Mouse (Mus musculus) limb, embryonic 13.5 days (tissue): ENCODE data around the gene Fam43b. TPM values are rescaled to one million over a fixed set of nuclear protein-coding genes. Genes with fewer than 3 reads are reported as not detected.
A peak's percentile ranks its signal among the peaks of the same experiment; 100 is the strongest.

ENCODE experiments used
- ATAC-seq: fragments of 200-750 bp; cut with Nextera tagmentation; 2 replicates; pipeline ENCODE4 v1.8.0; 2017; ENCODE audit warnings: low read depth, moderate number of reproducible peaks, moderate TSS enrichment; ENCODE audit not compliant: low FRiP score
- H3K27ac ChIP-seq: fragments of 300-500 bp; sonication (generic); 2 replicates; pipeline ENCODE4 v1.5.1; 2015; ENCODE audit warnings: inconsistent platforms, mild to moderate bottlenecking, moderate library complexity
- H3K27me3 ChIP-seq: fragments of 300-500 bp; sonication (generic); 2 replicates; pipeline ENCODE4 v1.6.1; 2015; ENCODE audit warnings: mild to moderate bottlenecking, inconsistent platforms
- H3K36me3 ChIP-seq: fragments of 300-500 bp; sonication (generic); 2 replicates; pipeline ENCODE4 v1.6.1; 2015; ENCODE audit warnings: inconsistent platforms, mild to moderate bottlenecking, moderate library complexity
- H3K4me1 ChIP-seq: fragments of 300-500 bp; sonication (generic); 2 replicates; pipeline ENCODE4 v1.6.1; 2015; ENCODE audit warnings: inconsistent platforms
- H3K4me2 ChIP-seq: fragments of 300-500 bp; sonication (generic); replicated peaks from 2 replicates; pipeline ENCODE4 v1.6.1; 2015; ENCODE audit warnings: inconsistent platforms, mild to moderate bottlenecking, moderate library complexity
- H3K4me3 ChIP-seq: fragments of 300-500 bp; sonication (generic); 2 replicates; pipeline ENCODE4 v1.5.1; 2015; ENCODE audit warnings: moderate library complexity, mild to moderate bottlenecking, inconsistent platforms
- H3K9ac ChIP-seq: fragments of 300-500 bp; sonication (generic); 2 replicates; pipeline ENCODE4 v1.6.1; 2015; ENCODE audit warnings: mild to moderate bottlenecking, inconsistent platforms
- H3K9me3 ChIP-seq: fragments of 300-500 bp; sonication (generic); 2 replicates; pipeline ENCODE4 v1.6.1; 2016; ENCODE audit warnings: inconsistent platforms
- WGBS: fragments of 180-500 bp; shearing (Covaris S2); methylation state at CpG from one replicate; pipeline ENCODE4 v1.1.7; 2015; 5-methylcytosine and 5-hydroxymethylcytosine counted together
- polyA plus RNA-seq: library from polyadenylated mRNA; unstranded; fragments of >200 nt; fragmentation: Nextera tagmentation; extraction: Ambion mirVana; gene quantifications from 2 replicates; pipeline ENCODE4 v1.2.1, GENCODE M21; 2015

Gene Fam43b
- polyA plus RNA-seq, 1 experiment from 2014 or later = not detected

- H3K4me3 ChIP-seq = no peak overlapping the region
- no peaks in the 10 kb centered on the region for H3K4me1 ChIP-seq
- no peak overlapping the region for H3K4me2 ChIP-seq
- no peaks in the 10 kb centered on the region for H3K9me3 ChIP-seq
- H3K27ac ChIP-seq = no peak overlapping the region
- WGBS = 64% methylated on average over 5 of the region's 5 CpGs
- no peak for ATAC-seq
- no peaks in the 10 kb centered on the region for H3K36me3 ChIP-seq
- no peak overlapping the region for H3K9ac ChIP-seq
- H3K27me3 ChIP-seq = peaks cover 77% of the 10 kb centered on the region
Observed at GRCm38 (mm10) chr4:138416414-138416813, 20.1 kb upstream of the Fam43b start.

GRCm38 (mm10) chr4:138415991-138416390 is 19.7 kb upstream of the Fam43b start:
- Histone ChIP-seq H3K27ac (no peak overlapping the region), H3K4me3 (no peak overlapping the region), H3K9me3 (no peaks in the 10 kb centered on the region), H3K4me1 (no peaks in the 10 kb centered on the region), H3K36me3 (no peaks in the 10 kb centered on the region), H3K9ac (no peak overlapping the region), H3K27me3 (peaks cover 77% of the 10 kb centered on the region), H3K4me2 (no peak overlapping the region)
- WGBS = 76% methylated on average over 3 of the region's 3 CpGs
- no peak for ATAC-seq

GRCm38 (mm10) chr4:138414725-138415124 is 18.4 kb upstream of the Fam43b start:
- Histone ChIP-seq H3K9ac (no peak overlapping the region), H3K27ac (no peak overlapping the region)

GRCm38 (mm10) chr4:138411504-138412121 is 15.3 kb upstream of the Fam43b start:
- Histone ChIP-seq H3K4me2 (no peak overlapping the region), H3K27me3 (peaks cover 71% of the 10 kb centered on the region), H3K9ac (no peak overlapping the region), H3K9me3 (no peaks in the 10 kb centered on the region), H3K4me1 (no peaks in the 10 kb centered on the region), H3K4me3 (no peak overlapping the region), H3K27ac (no peak overlapping the region), H3K36me3 (no peaks in the 10 kb centered on the region)
- no peak for ATAC-seq
- 53% methylated on average over 7 of the region's 7 CpGs for WGBS

More at GRCm38 (mm10) chr4:138414725-138415124, 18.4 kb upstream of the Fam43b start:
- no peak for ATAC-seq
- H3K27me3 ChIP-seq = peaks cover 75% of the 10 kb centered on the region
- no peak overlapping the region for H3K4me3 ChIP-seq
- no peak overlapping the region for H3K4me2 ChIP-seq
- H3K36me3 ChIP-seq = no peaks in the 10 kb centered on the region
- H3K4me1 ChIP-seq = no peaks in the 10 kb centered on the region
- no peaks in the 10 kb centered on the region for H3K9me3 ChIP-seq
- WGBS = 16% methylated on average over 6 of the region's 6 CpGs

DNA sequence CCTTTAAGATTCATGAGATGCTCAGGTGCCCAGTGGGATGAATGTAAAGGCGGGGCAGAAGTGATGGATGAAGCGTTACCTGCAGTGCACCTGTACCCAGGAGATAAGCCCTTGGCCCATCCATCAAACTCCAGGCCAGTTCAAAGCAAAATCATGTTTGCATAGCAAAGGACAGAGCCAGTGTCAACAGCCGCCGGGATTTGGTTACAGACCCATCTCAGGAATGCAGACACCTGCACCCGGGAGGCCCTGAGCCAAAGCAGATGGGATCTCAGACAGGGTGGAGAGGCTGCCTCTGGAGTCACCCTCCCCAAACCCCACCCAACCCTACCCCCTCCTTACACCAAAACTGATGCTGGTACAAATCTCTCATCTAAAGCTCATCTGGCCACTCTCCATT is 14.7 kb upstream of the Fam43b start:
- ATAC-seq = no peak
- H3K27me3 ChIP-seq = peaks cover 65% of the 10 kb centered on the region
- H3K27ac ChIP-seq = no peak overlapping the region
- no peaks in the 10 kb centered on the region for H3K9me3 ChIP-seq
- no peak overlapping the region for H3K4me3 ChIP-seq
- no peaks in the 10 kb centered on the region for H3K36me3 ChIP-seq
- no peak overlapping the region for H3K9ac ChIP-seq
- 7% methylated on average over 5 of the region's 5 CpGs for WGBS
- H3K4me2 ChIP-seq = no peak overlapping the region
- no peaks in the 10 kb centered on the region for H3K4me1 ChIP-seq

DNA sequence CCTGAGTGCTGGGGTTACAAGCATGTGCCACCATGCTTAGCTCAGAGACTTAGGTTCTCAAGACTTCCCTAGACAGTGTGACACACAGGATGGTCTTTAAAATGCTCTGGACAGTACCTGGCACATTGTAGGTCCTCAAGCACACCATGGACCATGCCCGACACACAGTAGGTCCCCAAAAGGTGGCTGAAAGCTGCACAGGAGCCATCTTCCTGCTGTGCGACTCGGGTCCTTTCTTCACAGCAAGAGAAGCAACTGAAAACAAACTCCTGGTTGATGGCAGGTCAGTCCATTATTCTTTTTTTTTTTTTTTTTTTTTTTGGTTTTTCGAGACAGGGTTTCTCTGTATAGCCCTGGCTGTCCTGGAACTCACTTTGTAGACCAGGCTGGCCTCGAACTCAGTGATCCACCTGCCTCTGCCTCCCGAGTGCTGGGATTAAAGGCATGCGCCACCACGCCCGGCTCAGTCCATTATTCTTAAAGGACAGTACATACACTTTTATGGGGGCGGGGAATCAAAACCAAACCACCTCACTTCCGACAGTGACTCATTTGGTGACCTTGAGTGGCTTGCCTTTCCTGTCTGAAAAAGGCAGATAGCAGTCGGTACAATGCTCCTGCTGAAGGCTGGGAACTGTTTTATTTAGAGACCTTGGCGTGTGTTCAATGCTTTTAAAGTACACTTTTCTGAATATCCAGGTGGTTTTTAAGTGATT is 11.3 kb upstream of the Fam43b start:
- Histone ChIP-seq H3K36me3 (no peaks in the 10 kb centered on the region), H3K9me3 (no peaks in the 10 kb centered on the region), H3K4me2 (no peak overlapping the region), H3K4me3 (no peak overlapping the region), H3K27me3 (peaks cover 38% of the 10 kb centered on the region), H3K9ac (no peak overlapping the region), H3K4me1 (no peaks in the 10 kb centered on the region), H3K27ac (no peak overlapping the region)
- ATAC-seq = no peak
- 77% methylated on average over 12 of the region's 13 CpGs for WGBS

DNA sequence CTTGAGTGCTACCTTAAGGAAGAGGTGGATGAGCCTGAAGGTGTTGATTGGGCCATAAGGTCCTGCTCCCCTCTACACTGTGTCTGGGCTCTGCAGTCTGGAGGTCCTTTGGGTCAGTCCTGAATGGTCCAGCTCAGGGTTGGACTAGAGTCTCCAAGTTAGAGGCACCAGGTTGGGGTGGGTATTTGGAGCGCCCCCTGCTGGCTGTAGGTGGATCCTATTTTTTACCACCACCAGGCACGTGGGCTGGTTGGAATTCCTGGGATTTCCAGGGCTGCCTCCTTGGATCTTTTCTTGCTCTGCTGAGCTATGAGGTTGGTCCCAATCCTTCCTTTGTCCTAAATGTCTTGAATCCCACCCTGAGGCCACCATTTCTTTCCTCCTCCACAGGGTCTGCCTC is 8.5 kb upstream of the Fam43b start:
- Histone ChIP-seq H3K27ac (no peak overlapping the region), H3K4me1 (no peaks in the 10 kb centered on the region), H3K4me2 (no peak overlapping the region), H3K4me3 (no peak overlapping the region), H3K27me3 (peaks cover 27% of the 10 kb centered on the region), H3K9ac (no peak overlapping the region), H3K9me3 (no peaks in the 10 kb centered on the region), H3K36me3 (no peaks in the 10 kb centered on the region)
- 5% methylated on average over 2 of the region's 2 CpGs for WGBS
- no peak for ATAC-seq

DNA sequence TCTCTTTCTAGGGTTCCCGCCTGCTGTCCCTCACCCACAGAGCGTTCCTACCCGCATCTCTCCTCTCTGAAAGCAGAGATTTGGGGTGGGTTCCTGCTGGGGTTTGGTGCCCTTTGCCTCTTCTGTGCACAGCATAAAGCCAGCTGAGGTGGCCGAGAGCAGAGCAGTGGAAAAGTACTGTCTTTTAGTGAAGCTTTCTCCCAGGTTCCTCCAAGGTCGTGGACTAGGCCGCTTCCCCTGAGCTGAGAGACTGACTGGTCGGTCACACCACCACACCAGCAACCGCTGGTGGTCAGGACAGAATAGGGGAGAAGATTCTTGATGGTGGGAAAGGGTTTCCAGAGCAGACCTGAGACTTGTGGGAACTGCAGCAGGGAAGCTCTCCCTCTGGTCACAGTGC is 383 bp upstream of the Fam43b start:
- H3K4me2 ChIP-seq = peak overlapping the region; percentile 75
- H3K9me3 ChIP-seq = no peaks in the 10 kb centered on the region
- H3K4me1 ChIP-seq = peaks cover 20% of the 10 kb centered on the region
- H3K4me3 ChIP-seq = peak overlapping the region; percentile 44
- H3K9ac ChIP-seq = no peak overlapping the region
- peaks cover 94% of the 10 kb centered on the region for H3K27me3 ChIP-seq
- H3K36me3 ChIP-seq = no peaks in the 10 kb centered on the region
- no peak overlapping the region for H3K27ac ChIP-seq
- ATAC-seq = no peak
- WGBS = 4% methylated on average over 8 of the region's 8 CpGs

DNA sequence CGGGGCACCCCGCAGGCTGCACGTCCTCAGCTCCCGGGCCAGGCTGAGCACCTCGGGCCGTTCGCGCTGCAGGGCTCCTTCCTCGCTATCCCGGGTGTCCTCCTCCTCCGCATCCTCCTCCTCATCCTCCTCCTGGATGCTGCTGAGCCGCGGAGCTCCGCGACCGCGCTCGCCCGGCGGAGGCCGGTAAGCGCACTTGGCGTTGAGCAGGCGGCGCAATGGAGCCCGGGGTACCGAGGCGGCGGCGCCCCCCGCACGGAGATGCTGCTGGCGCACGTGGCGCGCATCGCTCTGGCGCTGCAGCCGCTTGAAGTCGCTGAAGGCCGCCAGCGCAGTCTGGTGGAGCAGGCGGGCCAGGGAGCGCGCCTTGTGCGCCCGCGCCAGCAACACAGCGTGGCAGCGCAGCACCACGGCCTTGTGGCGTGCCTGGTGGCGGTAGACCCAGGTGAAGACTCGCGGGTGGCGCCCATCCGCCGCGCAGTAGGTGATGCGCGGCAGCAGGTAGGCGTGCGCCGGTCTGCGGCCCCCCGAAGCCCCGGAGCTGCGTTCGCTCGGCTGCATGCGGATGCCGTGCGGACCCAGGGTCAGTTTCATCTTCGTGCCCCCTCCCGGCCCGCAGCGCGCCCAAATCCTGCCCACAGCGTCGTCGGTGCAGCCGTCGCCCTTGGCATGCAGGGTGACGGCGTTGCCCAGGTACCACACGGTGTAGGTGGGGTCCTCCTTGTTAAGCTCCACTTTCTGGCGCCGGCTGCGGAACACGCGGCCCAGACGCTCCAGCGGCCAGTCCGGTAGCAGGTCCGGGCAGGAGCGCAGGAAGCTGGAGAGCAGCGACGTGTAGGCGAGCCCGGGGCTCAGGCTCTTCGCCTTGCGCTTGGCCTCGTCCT is 999 bp downstream of the Fam43b start:
- under 1% methylated on average over 98 of the region's 103 CpGs for WGBS
- peak overlapping the region; percentile 51 for H3K9ac ChIP-seq
- H3K27ac ChIP-seq = no peak overlapping the region
- H3K4me3 ChIP-seq = peak overlapping the region; percentile 44
- peaks cover 20% of the 10 kb centered on the region for H3K4me1 ChIP-seq
- no peak for ATAC-seq
- peak overlapping the region; percentile 75 for H3K4me2 ChIP-seq
- no peaks in the 10 kb centered on the region for H3K36me3 ChIP-seq
- H3K9me3 ChIP-seq = no peaks in the 10 kb centered on the region
- peaks cover 99% of the 10 kb centered on the region for H3K27me3 ChIP-seq

DNA sequence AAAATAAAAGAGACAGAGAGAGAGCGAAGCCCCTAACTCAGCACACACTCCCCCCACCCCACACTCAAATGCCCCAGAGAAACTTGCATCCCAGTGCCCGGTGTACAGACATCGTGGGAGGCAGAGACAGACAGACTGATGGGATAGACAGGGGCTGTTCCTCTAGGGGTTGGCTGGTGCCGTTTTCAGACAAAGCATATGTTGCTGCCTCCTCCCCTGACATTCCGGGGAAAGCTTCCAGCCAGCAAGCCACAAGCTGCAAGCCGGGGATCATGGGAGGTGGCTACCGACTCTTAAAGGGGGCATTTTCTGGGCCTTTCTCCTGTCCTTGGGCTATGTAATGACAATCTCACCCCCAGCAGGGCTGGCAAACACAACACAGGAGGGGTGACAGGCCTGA is 2.6 kb downstream of the Fam43b start:
- H3K36me3 ChIP-seq = no peaks in the 10 kb centered on the region
- H3K27ac ChIP-seq = no peak overlapping the region
- WGBS = 68% methylated on average over 7 of the region's 7 CpGs
- no peak overlapping the region for H3K4me2 ChIP-seq
- H3K27me3 ChIP-seq = peaks cover 91% of the 10 kb centered on the region
- no peak overlapping the region for H3K9ac ChIP-seq
- no peak overlapping the region for H3K4me3 ChIP-seq
- H3K4me1 ChIP-seq = peaks cover 20% of the 10 kb centered on the region
- H3K9me3 ChIP-seq = no peaks in the 10 kb centered on the region
- ATAC-seq = no peak

DNA sequence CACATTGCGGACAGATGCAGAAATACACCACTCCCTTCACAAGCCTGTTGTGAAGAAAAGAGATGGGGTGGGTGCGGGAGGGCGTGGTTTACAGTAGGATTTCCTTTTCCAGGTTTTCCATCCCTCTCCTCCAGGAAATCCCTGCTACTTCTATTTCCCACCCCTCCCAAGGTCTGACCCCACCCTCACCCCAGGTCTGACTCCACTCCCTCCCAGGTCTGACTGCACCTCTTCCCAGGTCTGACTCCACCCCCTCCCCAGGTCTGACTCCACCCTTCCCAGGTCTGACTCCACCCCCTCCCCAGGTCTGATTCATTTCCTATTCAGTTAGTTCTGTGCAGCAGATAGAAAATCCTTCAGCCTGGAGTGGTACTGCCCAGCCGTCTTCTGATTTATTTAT is 12.5 kb downstream of the Fam43b start:
- Histone ChIP-seq H3K4me3 (no peak overlapping the region), H3K4me2 (no peak overlapping the region), H3K9ac (no peak overlapping the region), H3K9me3 (no peaks in the 10 kb centered on the region), H3K27me3 (peaks cover 28% of the 10 kb centered on the region), H3K4me1 (no peaks in the 10 kb centered on the region), H3K36me3 (no peaks in the 10 kb centered on the region), H3K27ac (no peak overlapping the region)
- ATAC-seq = no peak
- WGBS = 49% methylated on average over 4 of the region's 4 CpGs

- WGBS = 72% methylated on average over 6 of the region's 6 CpGs
- Histone ChIP-seq H3K27me3 (peaks cover 28% of the 10 kb centered on the region), H3K27ac (no peak overlapping the region)
Observed at GRCm38 (mm10) chr4:138382462-138382861, 13.9 kb downstream of the Fam43b start.

More at GRCm38 (mm10) chr4:138382462-138382861, 13.9 kb downstream of the Fam43b start:
- no peak for ATAC-seq
- Histone ChIP-seq H3K4me3 (no peak overlapping the region), H3K9ac (no peak overlapping the region), H3K36me3 (no peaks in the 10 kb centered on the region), H3K4me1 (no peaks in the 10 kb centered on the region), H3K4me2 (no peak overlapping the region), H3K9me3 (no peaks in the 10 kb centered on the region)
